24 mouse cellular contexts compared by ENCODE assay signal in genomic region chr1:89251753-89252152, GRCm38 (mm10).
DNase-seq lines count a peak whose midpoint lies in the region; ATAC-seq and TF ChIP-seq lines count a peak whose summit lies in the region.
"Had no signal": no experiment of that assay in that cellular context is flagged by ENCODE, and none has a peak within 500 bp of the region (broad histone marks: within the 10 kb centered on the region; RNA-seq: fewer than 3 reads in every experiment).

No protein-coding gene starts in this region.

- H3K4me2 ChIP-seq in midbrain, embryonic 13.5 days (replicated peaks): no peak overlapping the region
- no peak overlapping the region for H3K4me2 ChIP-seq in midbrain, postnatal 0 days (ENCODE audit: low read depth, low read length, poor library complexity, severe bottlenecking)
- H3K4me2 ChIP-seq: neural tube, embryonic 12.5 days had no signal

- H3K9me3 ChIP-seq in midbrain, embryonic 13.5 days: no peaks in the 10 kb centered on the region
- 0 out of 2 replicates have a peak, but pooled peaks cover 3% of the 10 kb centered on the region for H3K9me3 ChIP-seq in midbrain, postnatal 0 days (ENCODE audit: low read length)

- H3K27ac ChIP-seq in midbrain, embryonic 13.5 days: no peak overlapping the region
- no peak overlapping the region for H3K27ac ChIP-seq in midbrain, postnatal 0 days (ENCODE audit: low read depth, low read length)
- H3K27ac ChIP-seq: heart, adult 2 months; neural tube, embryonic 12.5 days had no signal

- H3K36me3 ChIP-seq in midbrain, embryonic 13.5 days: no peaks in the 10 kb centered on the region
- H3K36me3 ChIP-seq in midbrain, postnatal 0 days (ENCODE audit: insufficient read depth, low read length): no peaks in the 10 kb centered on the region
- H3K36me3 ChIP-seq: G1E; neural tube, embryonic 12.5 days had no signal

- no peak for TF ChIP-seq CTCF in midbrain, postnatal 0 days (IDR thresholded peaks at IDR 0.05)

- intact Hi-C loops in left cerebral cortex, postnatal 4 days (cut with DNase I): no loop called here

- no peaks in the 10 kb centered on the region for H3K27me3 ChIP-seq in midbrain, embryonic 13.5 days
- H3K27me3 ChIP-seq in midbrain, postnatal 0 days (ENCODE audit: insufficient read depth, low read length): 0 out of 2 replicates have a peak, but pooled peaks cover 4% of the 10 kb centered on the region
- H3K27me3 ChIP-seq: CH12.LX; neural tube, embryonic 12.5 days; Patski had no signal

- DNase-seq in left cerebral cortex, postnatal 4 days: peak; percentile 37
- no peak for DNase-seq in left cerebral cortex, adult 9 months (ENCODE audit: low spot score in 2 of 2)
- no peak for DNase-seq in midbrain, postnatal 0 days (ENCODE audit: low spot score)
- DNase-seq in ovary, postnatal 14 days (ENCODE audit: low spot score): no peak
- no peak for DNase-seq in adrenal gland, adult (ENCODE audit: inconsistent age in 2 of 2, low spot score in 1 of 2)
- DNase-seq: adrenal gland, adult 2 months; B cell, adult 2 months; cerebellum, adult 11-12 months; cerebellum, postnatal 36 days; embryo, embryonic 11 days; gastrocnemius, postnatal 36 days; heart, adult 2 months; kidney, postnatal 36 days; right cerebral cortex, adult 18-20 months; right cerebral cortex, postnatal 4 days; thymus, postnatal 14 days had no signal

- H3K4me3 ChIP-seq in midbrain, embryonic 13.5 days (replicated peaks): no peak overlapping the region
- no peak overlapping the region for H3K4me3 ChIP-seq in midbrain, postnatal 0 days (ENCODE audit: low read depth, low read length)
- H3K4me3 ChIP-seq: heart, adult 2 months; neural tube, embryonic 12.5 days had no signal

- no peak overlapping the region for H3K9ac ChIP-seq in midbrain, embryonic 13.5 days (replicated peaks)
- no peak overlapping the region for H3K9ac ChIP-seq in midbrain, postnatal 0 days (replicated peaks; ENCODE audit: low read length, poor library complexity, severe bottlenecking)
- H3K9ac ChIP-seq: neural tube, embryonic 12.5 days had no signal

- peak; percentile 34; the same call in 1 of the 2 replicates for ATAC-seq in midbrain, embryonic 13.5 days
- no peak for ATAC-seq in midbrain, postnatal 0 days (ENCODE audit: low FRiP score)
- ATAC-seq in erythroid progenitor cell, adult 5-6 weeks (replicated peaks; ENCODE audit: low FRiP score, poor library complexity, severe bottlenecking): 0 out of 2 replicates have a peak, but pooled peaks have one; percentile 25
- ATAC-seq: hindbrain, embryonic 16.5 days; intestine, embryonic 16.5 days; Patski had no signal

- H3K4me1 ChIP-seq in midbrain, embryonic 13.5 days (replicated peaks): peaks cover 11% of the 10 kb centered on the region
- H3K4me1 ChIP-seq in midbrain, postnatal 0 days (ENCODE audit: insufficient read depth, low read length): 0 out of 2 replicates have a peak, but pooled peaks cover 3% of the 10 kb centered on the region
- H3K4me1 ChIP-seq: neural tube, embryonic 12.5 days had no signal

- WGBS in midbrain, embryonic 13.5 days: 41% methylated on average over 2 of the region's 2 CpGs
- 42% methylated on average over 2 of the region's 2 CpGs for WGBS in midbrain, postnatal 0 days
